Mouse (Mus musculus): ENCODE data around the gene Qrsl1. TPM values are rescaled to one million over a fixed set of nuclear protein-coding genes. Genes with fewer than 3 reads are reported as not detected.

Gene Qrsl1
- polyA plus RNA-seq, 1 experiment from 2014 or later = 22.2 TPM

GRCm38 (mm10) chr10:43856351-43856750 lies 45.2 kb downstream of the Qrsl1 start:
- no peaks in the 10 kb centered on the region for H3K27me3 ChIP-seq (replicated peaks)
- WGBS = 93% methylated on average over 3 of the region's 3 CpGs

GRCm38 (mm10) chr10:43855916-43856315 lies 45.6 kb downstream of the Qrsl1 start:
- no peak for ATAC-seq (ENCODE audit: low FRiP score)
- H3K9ac ChIP-seq (replicated peaks) = no peak overlapping the region
- H3K36me3 ChIP-seq = no peaks in the 10 kb centered on the region
- no peak overlapping the region for H3K4me2 ChIP-seq
- H3K4me3 ChIP-seq (replicated peaks) = no peak overlapping the region
- H3K27me3 ChIP-seq (replicated peaks) = no peaks in the 10 kb centered on the region
- no peak overlapping the region for H3K27ac ChIP-seq (replicated peaks)
- H3K9me3 ChIP-seq (replicated peaks) = no peaks in the 10 kb centered on the region
- H3K4me1 ChIP-seq = no peaks in the 10 kb centered on the region
- WGBS = 94% methylated on average over 9 of the region's 9 CpGs

More at GRCm38 (mm10) chr10:43856351-43856750, 45.2 kb downstream of the Qrsl1 start:
- Histone ChIP-seq H3K4me3 (replicated peaks) (no peak overlapping the region), H3K27ac (replicated peaks) (no peak overlapping the region), H3K4me1 (no peaks in the 10 kb centered on the region), H3K4me2 (no peak overlapping the region), H3K36me3 (no peaks in the 10 kb centered on the region), H3K9ac (replicated peaks) (no peak overlapping the region), H3K9me3 (replicated peaks) (no peaks in the 10 kb centered on the region)
- ATAC-seq (ENCODE audit: low FRiP score) = no peak

DNA sequence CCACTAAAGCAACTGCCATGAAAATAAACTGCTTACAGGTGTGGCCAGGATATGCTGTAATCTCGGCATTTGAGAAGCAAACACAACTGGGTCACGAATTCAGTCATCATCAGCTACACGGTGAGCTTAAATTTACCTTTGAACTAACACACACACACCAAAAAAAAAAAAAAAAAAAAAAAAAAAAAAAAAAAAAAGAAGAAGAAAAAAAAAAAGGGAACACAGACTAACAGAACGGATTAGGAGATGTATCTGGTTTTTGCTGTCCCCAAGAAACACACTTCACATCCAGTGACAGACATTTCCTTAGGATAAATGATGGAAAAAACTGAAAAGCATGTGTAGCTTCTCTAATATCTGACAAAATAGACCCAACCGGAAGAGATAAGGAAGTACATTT lies 49.6 kb downstream of the Qrsl1 start:
- Histone ChIP-seq H3K27ac (replicated peaks) (no peak overlapping the region), H3K4me1 (no peaks in the 10 kb centered on the region), H3K9me3 (replicated peaks) (no peaks in the 10 kb centered on the region), H3K9ac (replicated peaks) (no peak overlapping the region), H3K4me2 (no peak overlapping the region), H3K4me3 (replicated peaks) (no peak overlapping the region), H3K27me3 (replicated peaks) (no peaks in the 10 kb centered on the region), H3K36me3 (no peaks in the 10 kb centered on the region)
- ATAC-seq (ENCODE audit: low FRiP score) = no peak
- 88% methylated on average over 5 of the region's 5 CpGs for WGBS

- 85% methylated on average over 3 of the region's 3 CpGs for WGBS
- H3K27ac ChIP-seq (replicated peaks) = no peak overlapping the region
These were observed 52.1 kb downstream of the Qrsl1 start for GRCm38 (mm10) chr10:43849478-43849877.

DNA sequence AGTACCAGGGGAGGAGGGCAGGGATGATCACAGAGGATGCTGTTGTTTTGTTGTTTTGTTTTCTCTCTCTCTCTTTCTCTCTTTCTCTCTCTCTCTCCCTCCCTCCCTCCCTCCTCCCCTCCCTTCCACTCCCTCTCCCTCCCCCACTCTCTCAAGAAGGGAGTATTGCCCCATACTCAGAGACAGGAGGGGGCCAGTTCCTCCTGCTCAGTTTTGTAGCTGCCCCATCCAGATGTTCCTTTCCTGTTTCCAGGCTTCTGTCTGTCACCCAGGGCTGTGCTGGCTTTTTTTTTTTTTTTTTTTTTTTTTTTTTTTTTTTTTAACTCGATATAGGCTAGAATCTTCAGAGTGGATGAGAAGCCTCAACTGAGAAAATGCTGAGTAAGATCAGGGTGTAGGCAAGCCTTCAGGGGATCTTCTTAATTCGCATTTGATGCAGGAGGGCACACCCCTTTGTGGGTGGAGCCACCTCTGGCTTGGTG lies 55.4 kb downstream of the Qrsl1 start:
- Histone ChIP-seq H3K4me1 (no peaks in the 10 kb centered on the region), H3K36me3 (no peaks in the 10 kb centered on the region), H3K9ac (replicated peaks) (no peak overlapping the region), H3K4me3 (replicated peaks) (no peak overlapping the region), H3K27ac (replicated peaks) (no peak overlapping the region), H3K27me3 (replicated peaks) (no peaks in the 10 kb centered on the region), H3K9me3 (replicated peaks) (no peaks in the 10 kb centered on the region), H3K4me2 (no peak overlapping the region)
- WGBS = 87% methylated on average over 2 of the region's 2 CpGs
- no peak for ATAC-seq (ENCODE audit: low FRiP score)

More at GRCm38 (mm10) chr10:43849478-43849877, 52.1 kb downstream of the Qrsl1 start:
- H3K9ac ChIP-seq (replicated peaks) = no peak overlapping the region
- no peaks in the 10 kb centered on the region for H3K4me1 ChIP-seq
- no peaks in the 10 kb centered on the region for H3K27me3 ChIP-seq (replicated peaks)
- H3K4me2 ChIP-seq = no peak overlapping the region
- H3K4me3 ChIP-seq (replicated peaks) = no peak overlapping the region
- no peaks in the 10 kb centered on the region for H3K36me3 ChIP-seq
- no peak for ATAC-seq (ENCODE audit: low FRiP score)
- no peaks in the 10 kb centered on the region for H3K9me3 ChIP-seq (replicated peaks)

DNA sequence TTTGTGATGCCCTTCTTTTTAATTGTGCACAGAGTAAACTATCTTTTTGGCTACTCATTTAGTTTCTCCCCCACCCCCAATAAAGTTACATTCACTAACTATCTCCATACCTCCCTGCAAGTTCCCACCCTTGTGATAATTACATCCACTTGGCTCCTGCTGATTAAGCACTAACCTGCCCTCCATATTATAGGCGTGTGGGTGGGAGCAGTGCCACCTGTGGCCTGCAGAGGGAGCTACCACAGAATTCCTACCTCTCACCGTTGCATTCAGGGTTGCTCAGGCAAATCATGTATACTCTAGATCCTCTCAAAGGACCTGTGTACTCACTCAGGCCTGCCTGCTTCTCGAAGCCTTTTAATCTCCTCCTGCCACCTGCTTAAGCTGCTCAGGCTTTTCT lies 56.1 kb downstream of the Qrsl1 start:
- Histone ChIP-seq H3K4me2 (no peak overlapping the region), H3K27ac (replicated peaks) (no peak overlapping the region), H3K36me3 (no peaks in the 10 kb centered on the region), H3K27me3 (replicated peaks) (no peaks in the 10 kb centered on the region), H3K4me1 (no peaks in the 10 kb centered on the region), H3K9ac (replicated peaks) (no peak overlapping the region), H3K9me3 (replicated peaks) (no peaks in the 10 kb centered on the region), H3K4me3 (replicated peaks) (no peak overlapping the region)
- 82% methylated on average over 3 of the region's 3 CpGs for WGBS
- no peak for ATAC-seq (ENCODE audit: low FRiP score)

- Histone ChIP-seq H3K4me3 (replicated peaks) (no peak overlapping the region), H3K9me3 (replicated peaks) (no peaks in the 10 kb centered on the region), H3K9ac (replicated peaks) (no peak overlapping the region), H3K36me3 (no peaks in the 10 kb centered on the region), H3K27ac (replicated peaks) (no peak overlapping the region), H3K4me1 (no peaks in the 10 kb centered on the region), H3K27me3 (replicated peaks) (no peaks in the 10 kb centered on the region), H3K4me2 (no peak overlapping the region)
- no peak for ATAC-seq (ENCODE audit: low FRiP score)
- 83% methylated on average over 5 of the region's 5 CpGs for WGBS
These were observed 60.1 kb downstream of the Qrsl1 start for GRCm38 (mm10) chr10:43841441-43841840.

DNA sequence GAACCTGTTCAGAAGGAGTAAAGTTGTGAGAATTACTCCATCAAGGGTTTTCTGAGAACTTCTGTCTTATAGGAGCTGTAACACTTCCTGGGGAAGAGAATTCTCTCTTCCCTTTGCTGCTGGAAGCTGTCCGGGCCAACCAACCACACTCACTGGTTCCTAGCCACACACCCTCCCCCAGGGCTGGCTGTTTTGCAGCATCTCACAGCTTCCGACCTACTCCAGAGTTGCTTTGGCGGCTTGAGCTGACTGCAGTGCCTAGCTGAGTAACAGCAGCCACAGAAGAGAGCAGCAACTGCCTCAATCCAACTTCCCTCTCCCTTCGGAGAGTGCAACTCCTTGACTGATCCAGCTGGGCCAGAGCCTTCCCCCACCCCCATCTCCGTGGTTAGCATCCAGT lies 68.7 kb downstream of the Qrsl1 start:
- no peaks in the 10 kb centered on the region for H3K27me3 ChIP-seq (replicated peaks)
- H3K9me3 ChIP-seq (replicated peaks) = no peaks in the 10 kb centered on the region
- 33% methylated on average over 5 of the region's 5 CpGs for WGBS
- no peaks in the 10 kb centered on the region for H3K36me3 ChIP-seq
- no peak overlapping the region for H3K4me2 ChIP-seq
- no peak for ATAC-seq (ENCODE audit: low FRiP score)
- no peak overlapping the region for H3K9ac ChIP-seq (replicated peaks)
- H3K27ac ChIP-seq (replicated peaks) = no peak overlapping the region
- H3K4me3 ChIP-seq (replicated peaks) = no peak overlapping the region
- no peaks in the 10 kb centered on the region for H3K4me1 ChIP-seq

- Histone ChIP-seq H3K27me3 (replicated peaks) (no peaks in the 10 kb centered on the region), H3K9ac (replicated peaks) (no peak overlapping the region), H3K36me3 (no peaks in the 10 kb centered on the region), H3K4me3 (replicated peaks) (no peak overlapping the region), H3K9me3 (replicated peaks) (no peaks in the 10 kb centered on the region), H3K27ac (replicated peaks) (no peak overlapping the region), H3K4me2 (no peak overlapping the region), H3K4me1 (no peaks in the 10 kb centered on the region)
- WGBS = 51% methylated on average over 17 of the region's 17 CpGs
- ATAC-seq (ENCODE audit: low FRiP score) = no peak
These were observed 71.1 kb downstream of the Qrsl1 start for GRCm38 (mm10) chr10:43830251-43831018.

DNA sequence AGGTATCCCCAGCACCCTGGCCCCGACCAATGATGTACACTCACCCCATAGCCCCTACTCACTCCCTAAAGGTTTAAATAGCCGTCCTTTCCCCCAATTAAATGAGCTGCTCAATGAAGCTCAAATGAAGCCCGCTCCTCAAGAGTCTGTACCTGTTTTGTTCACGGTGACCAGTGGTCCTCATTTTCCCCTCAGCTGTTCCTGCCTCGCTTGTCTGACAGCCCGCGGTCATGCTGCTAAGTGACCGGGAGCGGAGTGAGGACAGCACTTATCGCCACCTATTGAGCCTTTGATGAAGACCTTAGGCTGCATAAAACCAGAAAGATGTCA lies 72.9 kb downstream of the Qrsl1 start:
- Histone ChIP-seq H3K27ac (replicated peaks) (no peak overlapping the region), H3K27me3 (replicated peaks) (no peaks in the 10 kb centered on the region), H3K9ac (replicated peaks) (no peak overlapping the region), H3K36me3 (no peaks in the 10 kb centered on the region), H3K4me1 (no peaks in the 10 kb centered on the region), H3K4me2 (no peak overlapping the region), H3K9me3 (replicated peaks) (no peaks in the 10 kb centered on the region), H3K4me3 (replicated peaks) (no peak overlapping the region)
- no peak for ATAC-seq (ENCODE audit: low FRiP score)
- 96% methylated on average over 10 of the region's 10 CpGs for WGBS

- no peak for ATAC-seq (ENCODE audit: low FRiP score)
- H3K4me1 ChIP-seq = no peaks in the 10 kb centered on the region
- 92% methylated on average over 10 of the region's 10 CpGs for WGBS
These were observed 73.4 kb downstream of the Qrsl1 start for GRCm38 (mm10) chr10:43827958-43828685.

More at GRCm38 (mm10) chr10:43827958-43828685, 73.4 kb downstream of the Qrsl1 start:
- no peak overlapping the region for H3K4me3 ChIP-seq (replicated peaks)
- no peaks in the 10 kb centered on the region for H3K9me3 ChIP-seq (replicated peaks)
- no peak overlapping the region for H3K9ac ChIP-seq (replicated peaks)
- H3K36me3 ChIP-seq = no peaks in the 10 kb centered on the region
- H3K27ac ChIP-seq (replicated peaks) = no peak overlapping the region
- no peaks in the 10 kb centered on the region for H3K27me3 ChIP-seq (replicated peaks)
- no peak overlapping the region for H3K4me2 ChIP-seq

Measured in neural tube, embryonic 15.5 days (tissue).